Mouse (Mus musculus): ENCODE data around the gene Zfyve28. TPM values are rescaled to one million over a fixed set of nuclear protein-coding genes. Genes with fewer than 3 reads are reported as not detected.

Gene Zfyve28
- polyA plus RNA-seq, 1 experiment from 2014 or later: 0.21 TPM

DNA sequence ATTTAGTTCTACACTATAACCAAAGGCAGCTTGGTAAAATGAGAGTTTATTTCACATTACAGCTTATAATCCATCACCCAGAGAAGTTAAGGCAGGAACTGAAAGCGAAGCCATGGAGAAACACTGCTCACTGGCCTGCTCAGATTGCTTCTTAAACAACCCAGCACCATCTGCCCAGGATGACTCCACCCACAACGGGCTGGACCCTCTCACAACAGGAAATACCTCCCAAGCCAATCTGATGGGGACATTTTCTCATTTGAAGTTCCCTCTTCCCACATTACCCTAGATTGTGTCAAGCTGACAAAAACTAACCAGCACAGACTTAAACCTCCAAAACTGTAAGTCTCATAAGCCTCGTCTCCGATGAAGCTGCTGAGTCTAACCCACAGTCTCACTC is 10.2 kb downstream of the Zfyve28 start:
- TF ChIP-seq CTCF (IDR thresholded peaks at IDR 0.05; ENCODE audit: low read depth): no peak
- Histone ChIP-seq H3K36me3 (ENCODE audit: insufficient read depth) (no peaks in the 10 kb centered on the region), H3K9ac (no peak overlapping the region), H3K27ac (ENCODE audit: low read depth) (no peak overlapping the region), H3K4me3 (ENCODE audit: low read depth, low read length) (no peak overlapping the region), H3K4me2 (no peak overlapping the region), H3K9me3 (ENCODE audit: low read depth, low read length) (no peaks in the 10 kb centered on the region), H3K27me3 (ENCODE audit: insufficient read depth, low read length) (no peaks in the 10 kb centered on the region), H3K4me1 (ENCODE audit: insufficient read depth) (no peaks in the 10 kb centered on the region)
- DNase-seq: no peak
- no peak for ATAC-seq (ENCODE audit: insufficient read depth)
- WGBS: 61% methylated on average over 4 of the region's 4 CpGs

DNA sequence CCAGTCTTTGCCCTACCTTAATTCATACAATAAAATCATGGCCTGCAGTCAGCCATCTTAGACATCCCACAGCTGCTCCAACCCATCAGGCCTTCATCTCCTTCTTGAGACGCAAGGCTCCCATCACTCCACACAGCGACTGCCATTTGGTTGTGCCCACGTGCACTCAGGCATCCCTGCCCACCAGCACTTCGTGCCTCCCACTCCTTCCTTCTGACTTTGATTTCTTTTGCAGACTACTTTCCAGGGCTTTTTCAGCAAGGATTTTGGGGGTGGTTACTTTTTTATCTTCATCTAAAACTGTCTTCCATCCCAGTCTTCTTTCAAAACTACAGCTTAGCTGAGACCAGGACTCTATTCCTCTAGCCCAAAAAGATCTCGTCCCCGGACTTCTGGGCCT is 11.5 kb downstream of the Zfyve28 start:
- H3K9ac ChIP-seq: no peak overlapping the region
- H3K4me3 ChIP-seq (ENCODE audit: low read depth, low read length): no peak overlapping the region
- H3K9me3 ChIP-seq (ENCODE audit: low read depth, low read length): no peaks in the 10 kb centered on the region
- no peak for TF ChIP-seq CTCF (IDR thresholded peaks at IDR 0.05; ENCODE audit: low read depth)
- H3K27ac ChIP-seq (ENCODE audit: low read depth): no peak overlapping the region
- DNase-seq: no peak
- no peak overlapping the region for H3K4me2 ChIP-seq
- no peaks in the 10 kb centered on the region for H3K4me1 ChIP-seq (ENCODE audit: insufficient read depth)
- no peak for ATAC-seq (ENCODE audit: insufficient read depth)
- H3K27me3 ChIP-seq (ENCODE audit: insufficient read depth, low read length): no peaks in the 10 kb centered on the region
- WGBS: 54% methylated on average over 6 of the region's 6 CpGs
- no peaks in the 10 kb centered on the region for H3K36me3 ChIP-seq (ENCODE audit: insufficient read depth)

DNA sequence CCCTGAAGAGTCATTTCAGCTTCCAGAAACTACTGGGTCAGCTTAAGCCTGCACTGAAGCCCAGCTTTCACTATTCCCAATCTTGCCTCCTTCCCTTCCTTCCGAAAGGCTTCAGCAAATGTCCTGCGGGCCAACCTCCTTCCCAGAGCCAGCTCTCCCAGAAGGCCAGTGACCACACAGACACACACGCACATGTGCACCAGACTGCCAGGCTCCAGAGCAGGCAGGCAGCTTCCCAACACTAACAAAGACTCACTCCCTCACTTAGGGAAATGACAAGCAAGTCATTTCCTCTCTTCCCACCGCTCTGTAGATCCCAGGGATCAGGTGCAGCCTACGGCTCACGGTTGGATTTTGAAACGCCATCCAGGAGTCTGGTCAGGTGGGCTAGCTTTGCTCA is 12.1 kb downstream of the Zfyve28 start:
- ATAC-seq (ENCODE audit: insufficient read depth) (no peak), DNase-seq (no peak)
- Histone ChIP-seq H3K27me3 (ENCODE audit: insufficient read depth, low read length) (no peaks in the 10 kb centered on the region), H3K4me3 (ENCODE audit: low read depth, low read length) (no peak overlapping the region), H3K9ac (no peak overlapping the region; the same call in 1 of the 2 replicates), H3K4me1 (ENCODE audit: insufficient read depth) (no peaks in the 10 kb centered on the region), H3K27ac (ENCODE audit: low read depth) (no peak overlapping the region), H3K4me2 (no peak overlapping the region), H3K9me3 (ENCODE audit: low read depth, low read length) (no peaks in the 10 kb centered on the region), H3K36me3 (ENCODE audit: insufficient read depth) (no peaks in the 10 kb centered on the region)
- no peak for TF ChIP-seq CTCF (IDR thresholded peaks at IDR 0.05; ENCODE audit: low read depth)
- WGBS: 56% methylated on average over 7 of the region's 7 CpGs

DNA sequence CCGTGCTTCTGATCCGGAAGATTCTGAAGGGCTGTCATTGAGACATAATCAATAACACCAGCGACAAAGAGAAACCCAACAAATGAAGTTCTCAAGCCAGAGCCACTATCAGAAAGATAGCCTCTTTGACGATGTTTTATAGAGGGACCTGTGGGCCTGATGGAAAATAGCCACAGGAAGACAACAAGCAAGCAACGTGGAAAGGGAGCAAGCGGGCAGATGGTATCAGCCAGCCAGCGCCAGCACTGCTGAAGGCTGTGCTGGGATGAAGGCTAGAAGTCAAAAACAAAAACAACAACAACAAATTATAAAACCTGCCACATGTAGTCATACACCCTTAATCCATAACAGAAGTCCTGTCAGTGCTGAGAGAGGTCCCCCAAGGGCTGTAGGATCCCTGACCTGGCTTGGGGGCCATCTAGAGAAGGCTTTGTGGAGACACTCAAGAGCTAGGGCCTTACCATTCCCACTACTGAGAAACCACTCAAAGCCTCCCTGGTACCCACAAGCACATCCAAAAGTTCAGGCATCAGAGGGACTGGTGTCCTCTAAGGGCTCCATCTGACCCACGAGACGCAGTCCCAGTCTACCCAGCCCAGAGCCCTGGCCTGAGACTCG is 13.5 kb downstream of the Zfyve28 start:
- ATAC-seq (ENCODE audit: insufficient read depth) (no peak), DNase-seq (no peak)
- no peak overlapping the region for H3K27ac ChIP-seq (ENCODE audit: low read depth)
- H3K36me3 ChIP-seq (ENCODE audit: insufficient read depth): no peaks in the 10 kb centered on the region
- no peak overlapping the region for H3K9ac ChIP-seq
- 77% methylated on average over 10 of the region's 10 CpGs for WGBS
- no peak overlapping the region for H3K4me3 ChIP-seq (ENCODE audit: low read depth, low read length)
- H3K27me3 ChIP-seq (ENCODE audit: insufficient read depth, low read length): no peaks in the 10 kb centered on the region
- TF ChIP-seq CTCF (IDR thresholded peaks at IDR 0.05; ENCODE audit: low read depth): no peak
- no peaks in the 10 kb centered on the region for H3K9me3 ChIP-seq (ENCODE audit: low read depth, low read length)
- H3K4me2 ChIP-seq: no peak overlapping the region
- H3K4me1 ChIP-seq (ENCODE audit: insufficient read depth): no peaks in the 10 kb centered on the region

DNA sequence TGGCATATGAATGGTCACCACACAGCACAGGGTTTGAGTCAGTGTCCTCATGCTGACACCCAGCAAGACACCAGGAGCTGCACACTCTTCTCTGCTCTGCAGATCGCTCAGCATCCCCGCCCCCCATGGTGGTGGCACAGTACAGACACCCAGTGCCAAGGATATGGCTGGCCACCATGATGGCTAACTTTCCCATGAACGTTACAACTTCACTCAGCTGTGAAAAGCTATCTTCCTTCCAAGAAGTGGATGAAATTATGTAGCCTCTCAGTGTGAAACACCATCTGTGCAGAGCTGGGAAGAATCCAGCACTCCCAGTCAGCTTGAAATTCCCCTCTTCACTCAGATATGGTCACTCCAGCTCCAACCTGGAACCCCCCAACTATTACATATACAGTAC is 14.0 kb downstream of the Zfyve28 start:
- no peak for DNase-seq
- Histone ChIP-seq H3K9me3 (ENCODE audit: low read depth, low read length) (no peaks in the 10 kb centered on the region), H3K4me2 (no peak overlapping the region), H3K27ac (ENCODE audit: low read depth) (no peak overlapping the region), H3K9ac (no peak overlapping the region), H3K4me3 (ENCODE audit: low read depth, low read length) (no peak overlapping the region), H3K4me1 (ENCODE audit: insufficient read depth) (no peaks in the 10 kb centered on the region), H3K36me3 (ENCODE audit: insufficient read depth) (no peaks in the 10 kb centered on the region), H3K27me3 (ENCODE audit: insufficient read depth, low read length) (no peaks in the 10 kb centered on the region)
- 75% methylated on average over 3 of the region's 3 CpGs for WGBS
- no peak for TF ChIP-seq CTCF (IDR thresholded peaks at IDR 0.05; ENCODE audit: low read depth)
- no peak for ATAC-seq (ENCODE audit: insufficient read depth)

DNA sequence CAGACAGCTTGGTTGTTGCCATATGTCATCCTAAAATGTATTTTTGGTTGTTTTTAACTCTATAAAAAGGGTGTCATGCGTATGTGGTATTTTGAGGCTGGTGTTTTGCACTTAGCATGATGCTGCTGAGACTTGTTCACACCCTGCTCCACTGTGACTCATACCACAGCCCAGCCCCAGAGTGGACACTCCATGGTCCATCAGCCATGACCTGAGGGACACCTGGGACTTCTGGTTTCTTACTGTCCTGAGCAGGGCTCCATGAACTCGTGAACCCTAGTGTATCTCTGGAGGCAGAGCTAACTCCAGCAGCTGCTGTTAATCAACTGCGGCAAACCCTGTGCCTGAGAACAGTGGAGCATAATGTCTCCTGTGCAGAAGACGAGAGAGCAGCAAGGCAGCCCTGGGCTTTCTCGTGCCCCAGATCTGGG is 15.0 kb downstream of the Zfyve28 start:
- Histone ChIP-seq H3K4me3 (ENCODE audit: low read depth, low read length) (no peak overlapping the region), H3K4me1 (ENCODE audit: insufficient read depth) (no peaks in the 10 kb centered on the region), H3K27me3 (ENCODE audit: insufficient read depth, low read length) (no peaks in the 10 kb centered on the region), H3K9me3 (ENCODE audit: low read depth, low read length) (no peaks in the 10 kb centered on the region), H3K36me3 (ENCODE audit: insufficient read depth) (no peaks in the 10 kb centered on the region), H3K27ac (ENCODE audit: low read depth) (no peak overlapping the region), H3K4me2 (no peak overlapping the region), H3K9ac (no peak overlapping the region)
- TF ChIP-seq CTCF (IDR thresholded peaks at IDR 0.05; ENCODE audit: low read depth): no peak
- ATAC-seq (ENCODE audit: insufficient read depth) (no peak), DNase-seq (no peak)
- 60% methylated on average over 5 of the region's 5 CpGs for WGBS

DNA sequence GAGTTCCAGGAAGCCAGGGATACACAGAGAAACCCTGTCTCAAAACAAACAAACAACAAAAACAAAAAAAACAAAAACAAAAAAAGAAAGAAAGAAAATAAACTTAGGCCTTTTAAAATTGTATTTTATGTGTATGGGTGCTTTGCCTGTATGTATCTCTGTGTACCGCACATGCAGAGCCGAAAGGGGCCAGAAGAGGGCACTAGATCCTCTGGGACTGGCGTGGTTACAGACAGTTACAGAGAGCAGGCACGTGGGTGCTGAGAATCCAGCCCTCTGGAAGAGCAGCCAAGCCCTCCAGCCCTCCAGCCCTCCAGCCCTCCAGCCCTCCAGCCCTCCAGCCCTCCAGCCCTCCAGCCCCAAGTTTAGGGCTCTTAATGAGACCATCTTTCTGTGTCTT is 16.5 kb downstream of the Zfyve28 start:
- ATAC-seq (ENCODE audit: insufficient read depth) (no peak), DNase-seq (peak; percentile 73)
- H3K27ac ChIP-seq (ENCODE audit: low read depth): no peak overlapping the region
- H3K4me3 ChIP-seq (ENCODE audit: low read depth, low read length): no peak overlapping the region
- no peaks in the 10 kb centered on the region for H3K27me3 ChIP-seq (ENCODE audit: insufficient read depth, low read length)
- TF ChIP-seq CTCF (IDR thresholded peaks at IDR 0.05; ENCODE audit: low read depth): peak; percentile 67
- H3K4me1 ChIP-seq (ENCODE audit: insufficient read depth): no peaks in the 10 kb centered on the region
- 28% methylated on average over 4 of the region's 4 CpGs for WGBS
- H3K9me3 ChIP-seq (ENCODE audit: low read depth, low read length): no peaks in the 10 kb centered on the region
- H3K4me2 ChIP-seq: no peak overlapping the region
- no peak overlapping the region for H3K9ac ChIP-seq
- H3K36me3 ChIP-seq (ENCODE audit: insufficient read depth): no peaks in the 10 kb centered on the region
